Mouse (Mus musculus): Measurements from ENCODE around the gene Tas2r116. TPM values are rescaled to one million over a fixed set of nuclear protein-coding genes. Genes with fewer than 3 reads are reported as not detected.

Tas2r116 gene
- polyA plus RNA-seq (2015; fragmentation: Nextera tagmentation; extraction: Ambion mirVana): not detected in 2 replicates

DNA sequence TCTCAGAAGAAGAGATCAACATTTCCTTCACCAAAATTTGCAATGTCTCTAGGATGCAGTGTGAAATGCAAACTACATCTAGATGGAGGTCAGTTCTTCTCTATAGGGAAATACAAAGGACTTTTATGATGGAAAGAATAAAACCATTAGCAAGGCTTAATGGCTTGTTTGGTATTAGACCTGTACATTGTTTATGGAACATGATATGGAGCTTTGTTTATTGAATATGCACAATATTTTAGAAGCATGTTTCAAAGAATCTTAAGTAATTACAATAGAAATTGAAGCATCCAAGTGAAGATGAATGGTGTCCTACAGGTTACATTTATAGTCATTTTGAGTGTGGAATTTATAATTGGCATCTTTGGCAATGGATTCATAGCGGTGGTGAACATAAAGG lies at the start of gene Tas2r116:
Gene Tas2r116 (plus strand): TSS at position 301 of the 400 bp plus-strand sequence.

GRCm38 (mm10) chr6:132846842-132847241 lies 8.4 kb upstream of the Tas2r116 start, which contains the start of gene Tas2r123:
TSS of gene Tas2r123 (plus strand) at chr6:132847142.

GRCm38 (mm10) chr6:132867708-132868107 lies 12.5 kb downstream of the Tas2r116 start, which contains the start of gene Tas2r110:
TSS of gene Tas2r110 (plus strand) at chr6:132868008.

DNA sequence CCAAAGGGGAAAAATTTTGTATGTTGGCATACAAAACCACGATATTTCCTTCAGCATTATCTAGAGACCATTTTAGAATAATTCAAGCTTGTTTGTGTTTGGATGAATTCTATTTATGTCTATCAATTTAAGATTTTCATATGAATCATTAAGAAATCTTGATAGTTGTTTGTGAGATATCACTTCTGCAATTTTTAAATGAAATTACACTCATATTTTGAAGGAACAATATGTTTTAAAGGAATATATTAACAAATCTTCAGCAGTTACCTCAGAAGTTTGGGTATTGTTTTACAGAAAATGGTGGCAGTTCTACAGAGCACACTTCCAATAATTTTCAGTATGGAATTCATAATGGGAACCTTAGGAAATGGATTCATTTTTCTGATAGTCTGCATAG lies 37.5 kb downstream of the Tas2r116 start, which contains the start of gene Tas2r113:
Gene Tas2r113 (plus strand): TSS at position 301 of the 400 bp plus-strand sequence.

Other genes starting within 250 kb of the Tas2r116 start
- gene A630073D07Rik, start 203.9 kb upstream of the Tas2r116 start, polyA plus RNA-seq (2015; fragmentation: Nextera tagmentation; extraction: Ambion mirVana): not detected in 2 replicates
- not detected in 2 replicates for gene Tas2r120, start 198.5 kb upstream of the Tas2r116 start, polyA plus RNA-seq (2015; fragmentation: Nextera tagmentation; extraction: Ambion mirVana)
- gene Tas2r121, start 154.4 kb upstream of the Tas2r116 start, polyA plus RNA-seq (2015; fragmentation: Nextera tagmentation; extraction: Ambion mirVana): not detected in 2 replicates
- not detected in 2 replicates for gene Tas2r122, start 143.5 kb upstream of the Tas2r116 start, polyA plus RNA-seq (2015; fragmentation: Nextera tagmentation; extraction: Ambion mirVana)
- gene Tas2r115, start 117.4 kb upstream of the Tas2r116 start, polyA plus RNA-seq (2015; fragmentation: Nextera tagmentation; extraction: Ambion mirVana): not detected in 2 replicates
- gene Tas2r124, start 100.7 kb upstream of the Tas2r116 start, polyA plus RNA-seq (2015; fragmentation: Nextera tagmentation; extraction: Ambion mirVana): not detected in 2 replicates
- gene Tas2r102, start 93.3 kb upstream of the Tas2r116 start, polyA plus RNA-seq (2015; fragmentation: Nextera tagmentation; extraction: Ambion mirVana): not detected in 2 replicates
- gene Tas2r136, start 77.3 kb upstream of the Tas2r116 start, polyA plus RNA-seq (2015; fragmentation: Nextera tagmentation; extraction: Ambion mirVana): not detected in 2 replicates
- not detected in 2 replicates for gene Tas2r117, start 52.6 kb upstream of the Tas2r116 start, polyA plus RNA-seq (2015; fragmentation: Nextera tagmentation; extraction: Ambion mirVana)
- gene Tas2r123, start 8.3 kb upstream of the Tas2r116 start, polyA plus RNA-seq (2015; fragmentation: Nextera tagmentation; extraction: Ambion mirVana): not detected in 2 replicates
- gene Tas2r110, start 12.6 kb downstream of the Tas2r116 start, polyA plus RNA-seq (2015; fragmentation: Nextera tagmentation; extraction: Ambion mirVana): not detected in 2 replicates
- not detected in 2 replicates for gene Tas2r113, start 37.6 kb downstream of the Tas2r116 start, polyA plus RNA-seq (2015; fragmentation: Nextera tagmentation; extraction: Ambion mirVana)
- gene Tas2r125, start 54.2 kb downstream of the Tas2r116 start, polyA plus RNA-seq (2015; fragmentation: Nextera tagmentation; extraction: Ambion mirVana): 0.34 and 0.42 TPM in 2 replicates
- not detected in 2 replicates for gene Tas2r129, start 95.7 kb downstream of the Tas2r116 start, polyA plus RNA-seq (2015; fragmentation: Nextera tagmentation; extraction: Ambion mirVana)
- not detected in 2 replicates for gene Tas2r131, start 102.5 kb downstream of the Tas2r116 start, polyA plus RNA-seq (2015; fragmentation: Nextera tagmentation; extraction: Ambion mirVana)
- not detected in 2 replicates for gene Tas2r109, start 125.5 kb downstream of the Tas2r116 start, polyA plus RNA-seq (2015; fragmentation: Nextera tagmentation; extraction: Ambion mirVana)
- gene Tas2r103, start 181.7 kb downstream of the Tas2r116 start, polyA plus RNA-seq (2015; fragmentation: Nextera tagmentation; extraction: Ambion mirVana): not detected in 2 replicates
- gene Tas2r140, start 200.4 kb downstream of the Tas2r116 start, polyA plus RNA-seq (2015; fragmentation: Nextera tagmentation; extraction: Ambion mirVana): not detected in 2 replicates
- 126 and 135 TPM in 2 replicates for gene Smim10l1, start 249.5 kb downstream of the Tas2r116 start, polyA plus RNA-seq (2015; fragmentation: Nextera tagmentation; extraction: Ambion mirVana)

Measured in neural tube, postnatal 0 days (tissue).